Mouse (Mus musculus): ENCODE results near the gene Zfx.

Zfx gene

GRCm38 (mm10) chrX:94060751-94061150 lies 62.8 kb downstream of the Zfx start:
- DNase-seq: no peak

DNA sequence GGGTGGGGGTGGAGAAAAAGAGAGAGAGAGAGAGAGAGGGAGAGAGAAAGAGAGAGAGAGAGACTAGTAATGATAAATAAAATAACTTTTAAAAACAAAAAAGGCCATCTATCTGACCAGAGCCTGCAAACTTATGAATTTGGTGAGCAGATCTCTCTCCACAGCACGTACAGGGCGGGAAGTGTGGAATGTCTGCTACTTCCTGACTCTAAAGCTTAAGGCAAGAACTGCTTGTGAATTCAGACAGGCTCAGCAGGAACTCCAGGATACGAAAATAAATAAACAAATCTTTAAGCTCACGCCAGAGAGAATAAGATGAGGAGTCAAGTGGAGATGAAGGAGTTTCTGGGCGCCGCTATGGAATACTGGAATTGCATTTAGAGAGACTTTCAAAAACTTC lies 64.8 kb downstream of the Zfx start:
- DNase-seq: peak; percentile 8

- DNase-seq: no peak
These were observed 74.5 kb downstream of the Zfx start for GRCm38 (mm10) chrX:94049048-94049447.

DNA sequence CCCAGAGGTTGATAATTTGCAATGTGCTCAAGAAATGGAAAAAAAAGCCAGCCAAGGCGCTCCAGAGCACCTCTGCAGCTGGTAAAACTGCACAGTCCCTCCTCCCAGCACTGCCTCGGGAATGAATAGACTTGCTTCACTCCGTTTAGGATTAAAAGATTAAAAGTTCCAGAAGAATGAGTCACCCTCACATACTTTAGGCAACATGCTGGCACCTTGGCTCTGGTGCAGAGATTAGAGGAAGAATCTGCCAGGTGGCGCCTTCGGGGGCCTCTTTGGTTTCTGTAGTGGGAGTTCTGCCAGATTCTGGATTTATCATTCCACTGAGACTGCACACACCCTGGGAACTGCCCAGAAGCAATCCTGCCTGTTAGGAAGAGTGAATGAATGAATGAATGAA lies 75.5 kb downstream of the Zfx start:
- DNase-seq: no peak

DNA sequence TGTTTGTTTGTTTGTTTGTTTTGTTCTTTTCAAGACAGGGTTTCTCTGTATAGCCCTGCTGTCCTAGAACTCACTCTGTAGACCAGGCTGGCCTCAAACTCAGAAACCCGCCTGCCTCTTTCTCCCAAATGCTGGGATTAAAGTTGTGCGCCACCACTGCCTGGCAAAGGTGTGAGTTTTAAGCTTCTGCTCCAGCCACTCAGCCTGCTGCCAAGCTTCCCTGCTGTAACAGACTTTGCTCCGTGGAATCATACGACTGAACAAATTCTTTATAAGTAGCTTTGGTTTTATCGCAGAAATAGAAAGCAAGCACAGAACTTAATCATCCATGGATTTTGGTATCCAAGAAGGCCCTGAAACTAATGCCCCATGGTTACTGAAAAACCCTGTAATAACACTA lies 76.1 kb downstream of the Zfx start:
- DNase-seq: no peak

DNA sequence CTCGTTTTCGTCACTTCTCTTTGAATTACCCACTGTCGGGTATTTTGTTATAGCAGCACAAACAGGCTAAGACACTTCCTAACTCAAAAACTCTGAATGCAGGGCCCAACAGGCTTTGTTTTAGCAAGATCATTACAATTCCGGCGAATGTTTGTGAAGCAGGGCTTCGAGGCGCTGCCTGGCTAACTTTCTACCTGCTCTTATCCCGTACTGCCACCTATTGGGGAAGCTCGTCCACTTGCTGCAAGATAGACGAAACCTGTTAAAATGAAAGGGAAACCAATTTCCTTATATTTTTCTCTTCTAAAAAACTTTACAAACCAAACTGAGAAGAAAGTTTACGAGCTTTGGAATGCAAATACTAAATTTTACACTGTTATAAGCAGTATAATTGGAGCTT lies 90.6 kb downstream of the Zfx start:
- peak; percentile 61 for DNase-seq

GRCm38 (mm10) chrX:94030081-94030480 lies 93.4 kb downstream of the Zfx start:
- no peak for DNase-seq
